ENCODE assay signal across 8 mouse cellular contexts in the genomic region with DNA sequence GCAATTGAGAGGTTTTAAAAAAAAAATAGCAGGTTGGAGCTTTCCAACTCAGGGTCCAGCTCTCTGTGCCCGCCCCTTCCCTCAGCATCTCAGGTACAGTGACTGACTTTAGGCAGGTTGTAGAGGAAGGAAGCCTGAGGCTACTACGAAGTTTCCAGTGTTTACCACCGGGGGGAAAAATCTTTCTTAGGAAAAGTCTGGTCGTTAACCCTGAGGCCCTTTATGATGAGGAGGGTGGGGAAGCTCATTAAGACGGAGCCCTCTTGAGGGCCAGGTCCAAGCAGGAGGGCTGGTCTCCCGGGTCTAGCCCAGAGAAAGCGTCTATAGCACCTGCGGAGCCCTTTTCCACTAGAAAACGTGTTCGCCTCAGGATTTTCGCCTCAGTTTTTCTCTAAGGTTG. TPM values are rescaled to one million over a fixed set of nuclear protein-coding genes. Genes with fewer than 3 reads are reported as not detected.
DNase-seq lines count a peak whose midpoint lies in the region; ATAC-seq and TF ChIP-seq lines count a peak whose summit lies in the region.

No protein-coding gene starts in this region.

- peak overlapping the region; percentile 80 for H3K27ac ChIP-seq in kidney, adult 2 months (ENCODE audit: insufficient read depth, low read depth, low read length)
- peak overlapping the region; percentile 100 for H3K27ac ChIP-seq in forebrain, embryonic 16.5 days (ENCODE audit: low read length)
- H3K27ac ChIP-seq in liver, postnatal 0 days (ENCODE audit: low read depth), result peak overlapping the region; percentile 79

- H3K9ac ChIP-seq in forebrain, embryonic 16.5 days (replicated peaks; ENCODE audit: low read depth, low read length), result peak overlapping the region; percentile 98
- H3K9ac ChIP-seq in liver, postnatal 0 days (replicated peaks), result peak overlapping the region; percentile 85

- peak; percentile 17 for DNase-seq in kidney, adult 2 months
- no peak for DNase-seq in kidney, adult 11 months
- DNase-seq in NIH3T3 (ENCODE audit: low read depth) (peak; percentile 28), MN1 (ENCODE audit: low spot score) (no peak)
- no peak for DNase-seq in liver, postnatal 0 days
- no peak for DNase-seq in yolk sac, embryonic 10.5 days (ENCODE audit: low spot score)
- DNase-seq in thymus, postnatal 25 days, result no peak

- TF ChIP-seq EP300 in liver, postnatal 0 days (IDR thresholded peaks at IDR 0.05; ENCODE audit: low read depth), result no peak

- H3K36me3 ChIP-seq in kidney, adult 2 months (ENCODE audit: control insufficient read depth, insufficient read depth, low read length), result no peaks in the 10 kb centered on the region
- H3K36me3 ChIP-seq in forebrain, embryonic 16.5 days (ENCODE audit: control insufficient read depth, insufficient read depth), result no peaks in the 10 kb centered on the region
- no peaks in the 10 kb centered on the region for H3K36me3 ChIP-seq in liver, postnatal 0 days (replicated peaks; ENCODE audit: insufficient read depth, low read length)

- H3K4me1 ChIP-seq in kidney, adult 2 months (ENCODE audit: control insufficient read depth, insufficient read depth, low read length), result no peaks in the 10 kb centered on the region; the same call in 1 of the 2 replicates
- H3K4me1 ChIP-seq in forebrain, embryonic 16.5 days (replicated peaks; ENCODE audit: control insufficient read depth, insufficient read depth, low read length), result peaks cover 10% of the 10 kb centered on the region
- H3K4me1 ChIP-seq in liver, postnatal 0 days (ENCODE audit: insufficient read depth), result peaks cover 8% of the 10 kb centered on the region

- H3K27me3 ChIP-seq in kidney, adult 2 months (replicated peaks; ENCODE audit: control insufficient read depth, insufficient read depth, low read length), result no peaks in the 10 kb centered on the region
- H3K27me3 ChIP-seq in forebrain, embryonic 16.5 days (replicated peaks; ENCODE audit: control insufficient read depth, insufficient read depth, low read length), result no peaks in the 10 kb centered on the region
- H3K27me3 ChIP-seq in liver, postnatal 0 days (ENCODE audit: insufficient read depth, low read length), result no peaks in the 10 kb centered on the region

- no peak for TF ChIP-seq POLR2A in kidney, adult 2 months (IDR thresholded peaks at IDR 0.05; ENCODE audit: low read depth, low read length)

- H3K4me3 ChIP-seq in kidney, adult 2 months (ENCODE audit: insufficient read depth, low read depth, low read length), result peak overlapping the region; percentile 67
- peak overlapping the region; percentile 91 for H3K4me3 ChIP-seq in forebrain, embryonic 16.5 days (replicated peaks; ENCODE audit: low read length)
- H3K4me3 ChIP-seq in liver, postnatal 0 days (ENCODE audit: low read depth, low read length), result peak overlapping the region; percentile 77

- peak; percentile 19 for ATAC-seq in forebrain, embryonic 16.5 days
- peak; percentile 24; the same call in 1 of the 2 replicates for ATAC-seq in liver, postnatal 0 days

- WGBS in kidney, adult 2 months, result under 1% methylated on average over 11 of the region's 11 CpGs
- under 1% methylated on average over 11 of the region's 11 CpGs for WGBS in forebrain, embryonic 16.5 days
- WGBS in liver, postnatal 0 days (ENCODE audit: insufficient replicate concordance), result 4% methylated on average over 11 of the region's 11 CpGs

- no peak for TF ChIP-seq CTCF in kidney, adult 2 months (conservative IDR thresholded peaks at IDR 0.05; ENCODE audit: insufficient read depth, insufficient read length, low read depth, low read length)
- TF ChIP-seq CTCF in liver, postnatal 0 days (IDR thresholded peaks at IDR 0.05; ENCODE audit: low read depth), result no peak

- peak overlapping the region; percentile 68 for H3K4me2 ChIP-seq in forebrain, embryonic 16.5 days (ENCODE audit: low read length)
- peak overlapping the region; percentile 99 for H3K4me2 ChIP-seq in liver, postnatal 0 days (ENCODE audit: low read depth, low read length)

- no peaks in the 10 kb centered on the region for H3K9me3 ChIP-seq in forebrain, embryonic 16.5 days (ENCODE audit: control insufficient read depth, low read length)
- no peaks in the 10 kb centered on the region for H3K9me3 ChIP-seq in liver, postnatal 0 days (ENCODE audit: low read length)

RNA-seq across cellular contexts. Expression of a gene that starts 0.6 kb away (rescaled TPM):
- 5.4 and 6.1 TPM in 2 replicates for polyA plus RNA-seq in kidney, adult 2 months (2012; rRNA removed)
- polyA plus RNA-seq in forebrain, embryonic 16.5 days (2015; fragmentation: Nextera tagmentation; extraction: Ambion mirVana), result 21.3 and 22.1 TPM in 2 replicates
- 3.7 and 4.4 TPM in 2 replicates for polyA plus RNA-seq in liver, postnatal 0 days (2015; fragmentation: Nextera tagmentation; extraction: Ambion mirVana)

RNA-seq across cellular contexts. Expression of a gene that starts 26.7 kb away (rescaled TPM):
- 0.17 and 0.42 TPM in 2 replicates for polyA plus RNA-seq in kidney, adult 2 months (2012; rRNA removed)
- 1.1 and 1.2 TPM in 2 replicates for polyA plus RNA-seq in forebrain, embryonic 16.5 days (2015; fragmentation: Nextera tagmentation; extraction: Ambion mirVana)
- polyA plus RNA-seq in liver, postnatal 0 days (2015; fragmentation: Nextera tagmentation; extraction: Ambion mirVana), result 0.07 and 0.16 TPM in 2 replicates

Comparison
In these comparisons a context has a peak if more than half of its experiments do, and no peak if none do; other contexts are left out.
1. DNase-seq: peak in kidney, adult 2 months (single experiment) and NIH3T3 (single experiment); none in kidney, adult 11 months (single experiment), liver, postnatal 0 days (single experiment), yolk sac, embryonic 10.5 days (single experiment), thymus, postnatal 25 days (single experiment) and MN1 (single experiment).
2. Peak in every context shown above with its lines, with median percentiles within 50 percentile points of each other: H3K27ac ChIP-seq and H3K4me3 ChIP-seq.